Mouse (Mus musculus) adrenal gland, adult (tissue): ENCODE data around the gene Nlgn1.

Source experiments
- DNase-seq, 2 experiments: peaks; one replicate each; pipeline ENCODE4 v3.0.0; 2022 to 2023; ENCODE audit warnings: low spot score in 1 of 2; ENCODE audit not compliant: inconsistent age in 2 of 2

The Nlgn1 gene

GRCm38 (mm10) chr3:26332400-26333238 lies at the start of gene Nlgn1:
Gene Nlgn1 (minus strand): TSS chr3:26332460.
- DNase-seq: no peak

- DNase-seq: no peak
Measured at GRCm38 (mm10) chr3:26378272-26378671, 46.0 kb upstream of the Nlgn1 start.

GRCm38 (mm10) chr3:26355082-26355481 lies 22.8 kb upstream of the Nlgn1 start:
- DNase-seq: no peak

- no peak for DNase-seq
Measured at GRCm38 (mm10) chr3:26354483-26355030, 22.3 kb upstream of the Nlgn1 start.

GRCm38 (mm10) chr3:26337495-26337894 lies 5.2 kb upstream of the Nlgn1 start:
- DNase-seq: no peak

- DNase-seq: no peak
Measured at GRCm38 (mm10) chr3:26333239-26333811, 1.1 kb upstream of the Nlgn1 start.

GRCm38 (mm10) chr3:26331177-26332061 lies 841 bp downstream of the Nlgn1 start:
- DNase-seq: no peak

- DNase-seq: no peak
Measured at GRCm38 (mm10) chr3:26330863-26331176, 1.4 kb downstream of the Nlgn1 start.

GRCm38 (mm10) chr3:26330019-26330418 lies 2.2 kb downstream of the Nlgn1 start:
- no peak for DNase-seq

- no peak for DNase-seq
Measured at GRCm38 (mm10) chr3:26324510-26324909, 7.8 kb downstream of the Nlgn1 start.

GRCm38 (mm10) chr3:26317397-26317796 lies 14.9 kb downstream of the Nlgn1 start:
- no peak for DNase-seq

GRCm38 (mm10) chr3:26297869-26298268 lies 34.4 kb downstream of the Nlgn1 start:
- DNase-seq: no peak

- DNase-seq: peak in 1 of 2 experiments; percentile 27
Measured at GRCm38 (mm10) chr3:26270894-26271795, 61.1 kb downstream of the Nlgn1 start.

GRCm38 (mm10) chr3:26246564-26246963 lies 85.7 kb downstream of the Nlgn1 start:
- no peak for DNase-seq

- DNase-seq: no peak
Measured at GRCm38 (mm10) chr3:26243274-26243673, 89.0 kb downstream of the Nlgn1 start.

- DNase-seq: peak; percentile 5 to 34
Measured at GRCm38 (mm10) chr3:26230006-26230405, 102.3 kb downstream of the Nlgn1 start.

GRCm38 (mm10) chr3:26228827-26229226 lies 103.4 kb downstream of the Nlgn1 start:
- peak; percentile 52 to 75 for DNase-seq

GRCm38 (mm10) chr3:26228172-26228781 lies 104.0 kb downstream of the Nlgn1 start:
- peak in 1 of 2 experiments; percentile 19 for DNase-seq

- DNase-seq: no peak
Measured at GRCm38 (mm10) chr3:26223500-26223899, 108.8 kb downstream of the Nlgn1 start.

- peak; percentile 7 to 60 for DNase-seq
Measured at GRCm38 (mm10) chr3:26216231-26216630, 116.0 kb downstream of the Nlgn1 start.
